Mouse (Mus musculus): Measurements from ENCODE around the gene Zkscan16. TPM values are rescaled to one million over a fixed set of nuclear protein-coding genes. Genes with fewer than 3 reads are reported as not detected.
A peak's percentile ranks its signal among the peaks of the same experiment; 100 is the strongest.

Gene Zkscan16
- polyA plus RNA-seq, 1 experiment from 2014 or later: 0.11 TPM

DNA sequence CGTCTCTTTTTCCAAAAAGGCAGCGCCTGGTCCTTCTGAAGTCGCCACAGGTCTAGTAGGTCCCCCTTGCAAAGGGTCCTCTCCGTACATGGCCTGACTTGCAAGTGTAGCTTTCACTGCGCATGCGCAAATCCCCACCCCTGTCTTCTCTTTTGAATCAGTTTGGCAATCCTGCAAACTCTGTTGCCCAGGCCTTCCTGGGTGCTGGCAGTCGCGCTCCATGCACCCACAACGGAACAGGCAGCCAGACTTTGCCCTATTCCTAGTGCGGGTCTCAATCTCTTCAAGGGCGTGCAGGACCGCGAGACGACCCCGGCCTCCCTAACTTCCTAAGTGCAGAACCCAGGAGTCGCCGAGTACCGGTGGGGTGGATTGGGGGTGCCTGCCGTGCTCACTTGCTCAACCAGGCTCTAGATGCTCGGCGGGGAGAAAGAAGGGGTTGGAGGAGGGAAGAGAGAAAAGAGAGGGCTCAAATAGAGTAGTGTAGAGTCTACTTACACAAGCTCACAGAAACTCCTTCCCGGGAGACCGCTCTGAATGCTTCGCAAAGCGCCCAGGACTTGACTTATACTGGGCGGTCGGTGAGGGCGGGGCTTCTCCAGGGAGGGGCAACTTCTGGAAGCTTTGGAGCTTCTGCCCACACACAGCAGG is 43.2 kb downstream of the Zkscan16 start, which contains the start of gene Ptgr1:
Gene Ptgr1, minus strand, starts transcription at position 580 of the 651 bp plus-strand sequence.
- Histone ChIP-seq H3K4me1 (replicated peaks; ENCODE audit: control insufficient read depth, insufficient read depth) (no peaks in the 10 kb centered on the region), H3K27ac (replicated peaks) (peak within 1 kb of the TSS; percentile 92), H3K36me3 (ENCODE audit: control insufficient read depth, insufficient read depth, low read length) (no peaks in the 10 kb centered on the region), H3K9me3 (ENCODE audit: control insufficient read depth, low read length) (no peaks in the 10 kb centered on the region), H3K4me2 (replicated peaks; ENCODE audit: low read depth) (peak within 1 kb of the TSS; percentile 77), H3K27me3 (ENCODE audit: control insufficient read depth, insufficient read depth, low read length) (no peaks in the 10 kb centered on the region), H3K4me3 (ENCODE audit: low read depth, low read length) (peak within 1 kb of the TSS; percentile 72), H3K9ac (ENCODE audit: low read length) (peak within 1 kb of the TSS; percentile 75)
- TF ChIP-seq EP300 (optimal IDR thresholded peaks at IDR 0.05) (no peak), CTCF (IDR thresholded peaks at IDR 0.05; ENCODE audit: low read depth) (no peak)
- DNase-seq (ENCODE audit: low spot score) (peak; percentile 89), ATAC-seq (ENCODE audit: low FRiP score, low TSS enrichment) (peak; percentile 73)
- 2% methylated on average over 28 of the region's 28 CpGs for WGBS

DNA sequence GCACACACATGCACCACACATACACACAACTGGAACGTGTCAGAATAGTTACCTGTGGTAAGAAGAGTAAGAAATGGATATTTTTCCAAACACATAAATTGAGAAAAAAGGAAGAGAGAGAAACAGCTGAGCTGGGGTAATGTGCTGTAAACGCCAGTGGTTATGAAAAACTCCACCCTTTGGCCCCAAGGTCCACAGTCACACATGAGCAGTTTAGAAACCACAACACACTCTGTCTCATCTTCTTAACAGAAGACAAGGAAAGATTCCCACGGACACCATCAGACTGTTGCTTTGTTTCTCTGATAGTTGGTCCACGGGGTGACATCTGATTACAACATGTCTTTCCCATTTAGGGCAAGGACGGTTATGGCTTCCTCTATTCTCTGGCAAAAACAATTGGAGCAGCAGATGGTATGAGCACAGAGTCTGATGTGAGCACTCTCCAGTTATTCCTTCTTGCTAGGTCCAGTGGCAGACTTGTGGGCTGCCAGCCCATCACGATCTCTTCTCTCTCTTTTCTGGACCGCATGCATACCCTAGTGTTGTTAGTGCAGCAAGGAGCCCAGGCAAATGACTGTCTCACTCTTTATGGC is 46.0 kb downstream of the Zkscan16 start:
- H3K27ac ChIP-seq (replicated peaks): peak overlapping the region; percentile 71; the same call in 1 of the 2 replicates
- H3K9ac ChIP-seq (ENCODE audit: low read length): no peak overlapping the region
- WGBS: 85% methylated on average over 7 of the region's 7 CpGs
- no peaks in the 10 kb centered on the region for H3K36me3 ChIP-seq (ENCODE audit: control insufficient read depth, insufficient read depth, low read length)
- DNase-seq (ENCODE audit: low spot score) (no peak), ATAC-seq (ENCODE audit: low FRiP score, low TSS enrichment) (no peak)
- no peaks in the 10 kb centered on the region for H3K27me3 ChIP-seq (ENCODE audit: control insufficient read depth, insufficient read depth, low read length)
- no peak overlapping the region for H3K4me2 ChIP-seq (replicated peaks; ENCODE audit: low read depth)
- no peaks in the 10 kb centered on the region for H3K4me1 ChIP-seq (replicated peaks; ENCODE audit: control insufficient read depth, insufficient read depth)
- TF ChIP-seq EP300 (optimal IDR thresholded peaks at IDR 0.05) (no peak), CTCF (IDR thresholded peaks at IDR 0.05; ENCODE audit: low read depth) (no peak)
- H3K9me3 ChIP-seq (ENCODE audit: control insufficient read depth, low read length): no peaks in the 10 kb centered on the region
- H3K4me3 ChIP-seq (ENCODE audit: low read depth, low read length): no peak overlapping the region

DNA sequence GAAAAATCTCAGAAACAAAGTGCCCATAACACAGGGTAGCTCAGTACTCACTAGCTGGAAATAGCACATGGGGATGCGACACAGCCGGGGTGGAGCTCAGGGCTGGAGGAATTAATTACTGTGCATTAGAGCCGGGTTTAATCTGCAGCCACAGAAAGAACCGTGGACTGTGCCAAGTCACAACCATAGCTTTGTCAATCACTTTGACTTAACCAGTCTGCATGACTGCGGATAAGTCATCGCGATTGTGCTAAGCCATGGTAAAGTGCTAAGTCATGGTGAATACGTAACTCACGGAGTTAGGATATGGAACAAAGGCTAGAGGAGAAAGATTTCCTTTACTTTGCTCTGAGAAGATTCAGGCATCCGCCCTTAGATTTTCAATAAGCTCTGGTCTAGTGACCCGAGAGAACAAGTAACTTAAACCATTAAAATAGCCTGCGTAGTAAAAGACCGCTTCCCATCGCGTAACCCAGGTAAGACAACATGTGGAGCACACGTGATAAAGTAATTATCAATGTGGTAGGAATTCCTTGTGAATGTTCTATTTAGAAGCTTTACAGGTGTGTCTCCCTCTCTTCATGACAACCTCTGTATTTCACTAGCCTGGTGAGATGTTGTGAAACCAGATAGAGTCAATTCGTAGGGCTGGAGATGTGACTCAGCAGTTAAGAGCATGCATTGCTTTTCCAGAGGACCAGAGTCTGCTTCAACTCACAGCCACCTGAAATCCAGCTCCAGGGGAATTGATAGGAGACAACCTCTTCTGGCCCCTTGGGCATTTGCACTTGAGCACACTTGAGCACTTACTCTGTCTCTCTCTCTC is 47.4 kb downstream of the Zkscan16 start:
- DNase-seq (ENCODE audit: low spot score) (no peak), ATAC-seq (ENCODE audit: low FRiP score, low TSS enrichment) (peak; percentile 75)
- WGBS: 69% methylated on average over 17 of the region's 17 CpGs
- Histone ChIP-seq H3K27me3 (ENCODE audit: control insufficient read depth, insufficient read depth, low read length) (no peaks in the 10 kb centered on the region), H3K4me2 (replicated peaks; ENCODE audit: low read depth) (no peak overlapping the region), H3K36me3 (ENCODE audit: control insufficient read depth, insufficient read depth, low read length) (no peaks in the 10 kb centered on the region), H3K9ac (ENCODE audit: low read length) (no peak overlapping the region), H3K27ac (replicated peaks) (peak overlapping the region; percentile 71), H3K4me1 (replicated peaks; ENCODE audit: control insufficient read depth, insufficient read depth) (no peaks in the 10 kb centered on the region), H3K4me3 (ENCODE audit: low read depth, low read length) (no peak overlapping the region), H3K9me3 (ENCODE audit: control insufficient read depth, low read length) (no peaks in the 10 kb centered on the region)
- TF ChIP-seq EP300 (optimal IDR thresholded peaks at IDR 0.05) (no peak), CTCF (IDR thresholded peaks at IDR 0.05; ENCODE audit: low read depth) (no peak)

DNA sequence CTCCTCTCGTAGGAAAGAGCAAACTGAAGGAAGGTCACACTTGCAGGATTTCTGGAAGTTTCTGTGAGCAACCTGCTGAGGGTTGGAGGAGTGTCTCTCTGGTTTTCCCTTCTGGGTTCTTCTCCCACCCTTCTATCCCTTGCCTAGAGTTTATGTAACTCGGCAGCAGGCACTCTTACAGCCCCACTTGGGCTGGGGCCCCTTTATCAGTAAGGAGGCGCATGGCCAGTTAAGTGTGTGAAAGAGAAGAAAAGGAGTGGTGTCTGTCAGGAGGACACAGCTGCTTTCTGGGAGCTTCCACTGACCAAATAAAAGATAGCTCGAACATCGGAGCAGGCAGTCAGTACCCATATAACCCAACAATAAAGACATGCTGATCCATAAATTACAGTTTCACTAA is 48.8 kb downstream of the Zkscan16 start:
- peak overlapping the region; percentile 56 for H3K27ac ChIP-seq (replicated peaks)
- no peaks in the 10 kb centered on the region for H3K36me3 ChIP-seq (ENCODE audit: control insufficient read depth, insufficient read depth, low read length)
- H3K27me3 ChIP-seq (ENCODE audit: control insufficient read depth, insufficient read depth, low read length): no peaks in the 10 kb centered on the region
- DNase-seq (ENCODE audit: low spot score) (no peak), ATAC-seq (ENCODE audit: low FRiP score, low TSS enrichment) (no peak)
- no peaks in the 10 kb centered on the region for H3K4me1 ChIP-seq (replicated peaks; ENCODE audit: control insufficient read depth, insufficient read depth)
- H3K4me3 ChIP-seq (ENCODE audit: low read depth, low read length): no peak overlapping the region
- no peaks in the 10 kb centered on the region for H3K9me3 ChIP-seq (ENCODE audit: control insufficient read depth, low read length)
- H3K4me2 ChIP-seq (replicated peaks; ENCODE audit: low read depth): no peak overlapping the region
- 60% methylated on average over 5 of the region's 5 CpGs for WGBS
- TF ChIP-seq CTCF (IDR thresholded peaks at IDR 0.05; ENCODE audit: low read depth) (no peak), EP300 (optimal IDR thresholded peaks at IDR 0.05) (no peak)
- no peak overlapping the region for H3K9ac ChIP-seq (ENCODE audit: low read length)

DNA sequence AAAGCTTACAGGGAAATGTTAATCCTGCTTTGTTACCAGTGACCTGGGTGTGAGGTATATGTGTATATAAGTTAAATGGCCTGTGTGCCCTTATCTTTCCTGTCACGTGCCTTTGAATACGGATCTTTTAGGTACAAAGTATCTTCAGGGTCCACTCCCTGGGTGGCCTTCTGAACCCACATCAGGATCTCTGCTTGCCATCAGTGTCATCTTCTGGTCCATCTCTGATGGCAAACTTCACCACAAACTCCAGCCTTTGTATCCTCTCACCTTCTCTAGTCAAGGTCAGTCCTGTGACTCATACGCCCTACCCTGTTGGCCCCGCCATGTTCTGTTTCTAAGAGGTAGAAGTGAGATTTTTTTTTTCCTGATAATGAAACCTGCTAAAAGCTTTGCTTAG is 51.3 kb downstream of the Zkscan16 start, which contains the start of gene Dnajc25:
Gene Dnajc25, plus strand, starts transcription at position 301 of the 400 bp plus-strand sequence.
- Histone ChIP-seq H3K27ac (replicated peaks) (peak within 1 kb of the TSS; percentile 87), H3K4me2 (replicated peaks; ENCODE audit: low read depth) (peak within 1 kb of the TSS; percentile 18; the same call in 1 of the 2 replicates), H3K4me1 (replicated peaks; ENCODE audit: control insufficient read depth, insufficient read depth) (no peaks in the 10 kb centered on the region), H3K4me3 (ENCODE audit: low read depth, low read length) (no peak within 1 kb of the TSS), H3K27me3 (ENCODE audit: control insufficient read depth, insufficient read depth, low read length) (no peaks in the 10 kb centered on the region), H3K36me3 (ENCODE audit: control insufficient read depth, insufficient read depth, low read length) (no peaks in the 10 kb centered on the region), H3K9ac (ENCODE audit: low read length) (no peak within 1 kb of the TSS), H3K9me3 (ENCODE audit: control insufficient read depth, low read length) (no peaks in the 10 kb centered on the region)
- 46% methylated on average over 4 of the region's 4 CpGs for WGBS
- ATAC-seq (ENCODE audit: low FRiP score, low TSS enrichment) (peak; percentile 43; the same call in 1 of the 2 replicates), DNase-seq (ENCODE audit: low spot score) (peak; percentile 57)
- TF ChIP-seq EP300 (optimal IDR thresholded peaks at IDR 0.05) (no peak), CTCF (IDR thresholded peaks at IDR 0.05; ENCODE audit: low read depth) (no peak)
